ENCODE assay signal across 27 mouse cellular contexts in the genomic region with DNA sequence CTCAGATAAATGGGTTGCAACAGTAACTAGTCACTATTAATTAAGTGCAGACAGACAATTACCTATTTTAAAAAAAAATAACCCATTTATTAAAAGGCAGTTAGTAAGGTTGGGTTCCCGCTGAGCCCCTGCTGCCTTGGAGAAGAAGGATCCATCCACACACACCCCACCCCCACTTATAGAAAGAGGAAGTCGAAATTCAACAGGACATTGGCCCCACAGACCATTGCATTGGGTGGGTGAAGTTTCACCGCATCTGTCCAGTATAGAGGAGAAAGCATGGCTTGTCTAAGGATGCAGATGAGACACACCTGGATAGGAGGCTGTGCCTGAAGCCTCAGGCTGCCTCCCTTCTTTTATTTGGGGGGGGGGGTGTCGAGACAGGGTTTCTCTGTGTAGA. TPM values are rescaled to one million over a fixed set of nuclear protein-coding genes. Genes with fewer than 3 reads are reported as not detected.
DNase-seq lines count a peak whose midpoint lies in the region; ATAC-seq and TF ChIP-seq lines count a peak whose summit lies in the region.
"Had no signal": no experiment of that assay in that cellular context is flagged by ENCODE, and none has a peak within 500 bp of the region (broad histone marks: within the 10 kb centered on the region; RNA-seq: fewer than 3 reads in every experiment).

No protein-coding gene starts in this region.

- H3K4me3 ChIP-seq in neural tube, embryonic 13.5 days = no peak overlapping the region
- H3K4me3 ChIP-seq in ES-E14 (ENCODE audit: insufficient read depth in 1 of 2, low read depth in 1 of 2, low read length in 2 of 2, poor library complexity in 1 of 2, severe bottlenecking in 1 of 2) = peak overlapping the region in 1 of 2 experiments; percentile 32; a peak in 2 of 4 replicates
- H3K4me3 ChIP-seq in embryonic facial prominence, embryonic 10.5 days = no peak overlapping the region
- H3K4me3 ChIP-seq: forebrain, embryonic 15.5 days; heart, embryonic 13.5 days; layer of hippocampus, adult 2 months; liver, embryonic 12.5 days; myocyte; stomach, embryonic 15.5 days had no signal

- H3K36me3 ChIP-seq in neural tube, embryonic 13.5 days = no peaks in the 10 kb centered on the region
- no peaks in the 10 kb centered on the region for H3K36me3 ChIP-seq in ES-E14 (ENCODE audit: control insufficient read depth, insufficient read depth, low read length, poor library complexity, severe bottlenecking)
- H3K36me3 ChIP-seq in embryonic facial prominence, embryonic 10.5 days (replicated peaks) = no peaks in the 10 kb centered on the region
- H3K36me3 ChIP-seq: forebrain, embryonic 15.5 days; heart, embryonic 13.5 days; liver, embryonic 12.5 days; stomach, embryonic 15.5 days had no signal

- peaks cover 15% of the 10 kb centered on the region for H3K4me1 ChIP-seq in neural tube, embryonic 13.5 days (replicated peaks)
- peaks cover 34 to 55% of the 10 kb centered on the region in 2 experiments for H3K4me1 ChIP-seq in ES-E14 (ENCODE audit: control insufficient read depth in 2 of 2, insufficient read depth in 2 of 2, low read length in 2 of 2, poor library complexity in 1 of 2)
- H3K4me1 ChIP-seq in embryonic facial prominence, embryonic 10.5 days = peaks cover 54% of the 10 kb centered on the region
- H3K4me1 ChIP-seq: stomach, embryonic 15.5 days had no signal

- no peak overlapping the region for H3K4me2 ChIP-seq in neural tube, embryonic 13.5 days
- H3K4me2 ChIP-seq: forebrain, embryonic 15.5 days; heart, embryonic 13.5 days; liver, embryonic 12.5 days; midbrain, embryonic 11.5 days; stomach, embryonic 15.5 days had no signal

- DNase-seq in neural tube, embryonic 10.5 days (ENCODE audit: extremely low spot score, low spot score) = no peak
- DNase-seq in ES-E14 (ENCODE audit: low read depth, low spot score) = no peak
- DNase-seq in embryonic facial prominence, embryonic 10.5 days (ENCODE audit: low spot score) = no peak
- no peak for DNase-seq in heart, adult 11 months
- DNase-seq: adrenal gland, adult 2 months; adrenal gland, postnatal 36 days; B cell, adult 2 months; cerebellum, adult 18-20 months; kidney, adult 18-20 months; liver, postnatal 0 days; retina, postnatal 1 day; right cerebral cortex, postnatal 14 days; thymus, adult 18-20 months; thymus, postnatal 25 days had no signal

- no peak for ATAC-seq in neural tube, embryonic 13.5 days (ENCODE audit: low read depth)
- ATAC-seq in megakaryocyte progenitor cell, adult 5-6 weeks (replicated peaks; ENCODE audit: poor library complexity) = peak; percentile 54
- no peak for ATAC-seq in megakaryocyte-erythroid progenitor cell, adult 5-6 weeks (replicated peaks; ENCODE audit: low FRiP score, low TSS enrichment, poor library complexity, severe bottlenecking)
- ATAC-seq: activated CD4-positive, CD25-positive, alpha-beta regulatory T cell, adult 4 months; forebrain, embryonic 15.5 days; hindbrain, embryonic 16.5 days; liver, embryonic 12.5 days; liver, postnatal 0 days; midbrain, embryonic 16.5 days had no signal

- 76% methylated on average over 4 of the region's 4 CpGs for WGBS in neural tube, embryonic 13.5 days
- 67% methylated on average over 4 of the region's 4 CpGs for WGBS in embryonic facial prominence, embryonic 10.5 days

- H3K9ac ChIP-seq in neural tube, embryonic 13.5 days = no peak overlapping the region
- H3K9ac ChIP-seq in ES-E14 (ENCODE audit: insufficient read depth, low read depth, low read length, poor library complexity, severe bottlenecking) = peak overlapping the region; percentile 60
- H3K9ac ChIP-seq: forebrain, embryonic 15.5 days; liver, embryonic 12.5 days; liver, postnatal 0 days; stomach, embryonic 15.5 days had no signal

- in situ Hi-C loops in ES-E14 (cut with MboI; ENCODE audit: low sequenced_read_pairs in 2 of 2, unreplicated experiment in 2 of 2) = no loop called here

- no peaks in the 10 kb centered on the region for H3K9me3 ChIP-seq in neural tube, embryonic 13.5 days
- H3K9me3 ChIP-seq in ES-E14 (ENCODE audit: control insufficient read depth, insufficient read depth, low read depth, low read length) = no peaks in the 10 kb centered on the region
- H3K9me3 ChIP-seq in embryonic facial prominence, embryonic 10.5 days = no peaks in the 10 kb centered on the region
- H3K9me3 ChIP-seq: forebrain, embryonic 15.5 days; heart, embryonic 13.5 days; liver, embryonic 12.5 days; stomach, embryonic 15.5 days had no signal

- no peaks in the 10 kb centered on the region for H3K27me3 ChIP-seq in neural tube, embryonic 13.5 days
- H3K27me3 ChIP-seq in embryonic facial prominence, embryonic 10.5 days (replicated peaks; ENCODE audit: low read depth, poor library complexity, severe bottlenecking) = 0 out of 2 replicates have a peak, but pooled peaks cover 5% of the 10 kb centered on the region
- H3K27me3 ChIP-seq: forebrain, embryonic 15.5 days; heart, embryonic 13.5 days; liver, embryonic 12.5 days; stomach, embryonic 15.5 days had no signal

- peak overlapping the region; percentile 46; the same call in 1 of the 2 replicates for H3K27ac ChIP-seq in neural tube, embryonic 13.5 days (replicated peaks)
- H3K27ac ChIP-seq in ES-E14 (ENCODE audit: insufficient read depth, low read depth, low read length, poor library complexity, severe bottlenecking) = peak overlapping the region; percentile 99
- H3K27ac ChIP-seq in embryonic facial prominence, embryonic 10.5 days (replicated peaks) = peak overlapping the region; percentile 65; the same call in 1 of the 2 replicates
- H3K27ac ChIP-seq: heart, embryonic 13.5 days; layer of hippocampus, adult 2 months; liver, embryonic 12.5 days had no signal

TF ChIP-seq in ES-E14, 5 proteins besides CTCF, POLR2A, EP300 and RAD21:
- no peak for TF ChIP-seq CHD2 (IDR thresholded peaks at IDR 0.05; ENCODE audit: low read depth, low read length)
- no peak for TF ChIP-seq MAFK (IDR thresholded peaks at IDR 0.05; ENCODE audit: insufficient read depth, low read depth, low read length)
- no peak for TF ChIP-seq ZC3H11A (IDR thresholded peaks at IDR 0.05; ENCODE audit: borderline replicate concordance, low read depth, low read length)
- TF ChIP-seq ZNF384 (IDR thresholded peaks at IDR 0.05; ENCODE audit: low read depth, low read length) = no peak
- no peak for TF ChIP-seq HCFC1 (IDR thresholded peaks at IDR 0.05; ENCODE audit: borderline replicate concordance, insufficient read depth, low read length)

RNA-seq across cellular contexts. Expression of a gene that starts 50.0 kb away (rescaled TPM):
- polyA plus RNA-seq in neural tube, embryonic 13.5 days (2015; fragmentation: Nextera tagmentation; extraction: Ambion mirVana) = 17.0 and 20.1 TPM in 2 replicates
- 35.0 and 41.2 TPM in 2 replicates for total RNA-seq in ES-E14 (2012; rRNA removed)
- 12.7 and 15.5 TPM in 2 replicates for polyA plus RNA-seq in embryonic facial prominence, embryonic 10.5 days (2016; fragmentation: Nextera tagmentation; extraction: Ambion mirVana)
- total RNA-seq in megakaryocyte progenitor cell, adult 5-6 weeks (2015) = 10.9 and 13.8 TPM in 2 replicates
- total RNA-seq in megakaryocyte progenitor cell, adult 5-6 weeks (2017) = 11.5 and 15.1 TPM in 2 replicates
- total RNA-seq in megakaryocyte-erythroid progenitor cell, adult 5-6 weeks (2014; fragmentation: Nextera tagmentation) = 4.1 and 10.3 TPM in 2 replicates
- 9.6 and 14.4 TPM in 2 replicates for total RNA-seq in megakaryocyte-erythroid progenitor cell, adult 5-6 weeks (2017)

Comparison
In these comparisons a context has a peak if more than half of its experiments do, and no peak if none do; other contexts are left out.
1. H3K27ac ChIP-seq: peak in every context shown above with its lines; median percentile 99 in ES-E14; 65 in embryonic facial prominence, embryonic 10.5 days; 46 in neural tube, embryonic 13.5 days.